Mouse (Mus musculus) olfactory bulb, adult 2 months (tissue): ENCODE results near the gene Cmbl.

Experiments used
- CTCF ChIP-seq: fragments of 200-500 bp; IDR thresholded peaks from 2 replicates; pipeline ENCODE4 v1.5.1; 2012; ENCODE audit warnings: low read depth, mild to moderate bottlenecking, low read length, moderate library complexity; ENCODE audit not compliant: insufficient read depth
- POLR2A ChIP-seq: fragments of 200-500 bp; IDR thresholded peaks from 2 replicates; pipeline ENCODE4 v1.6.1; 2012; ENCODE audit warnings: mild to moderate bottlenecking, low read depth, low read length, moderate library complexity; ENCODE audit not compliant: insufficient read depth

GRCm38 (mm10) chr15:31601646-31602374 lies 36.6 kb downstream of the Cmbl start, which contains the start of the genes Cct5 and Fam173b:
- TF ChIP-seq CTCF (no peak), POLR2A (peak; percentile 79)
